Mouse (Mus musculus) hindbrain, embryonic 13.5 days (tissue): ENCODE data around the gene Smox. TPM values are rescaled to one million over a fixed set of nuclear protein-coding genes. Genes with fewer than 3 reads are reported as not detected.

Experiments
- ATAC-seq: fragments of 200-750 bp; cut with Nextera tagmentation; 2 replicates; pipeline ENCODE4 v1.8.0; 2017; ENCODE audit warnings: moderate TSS enrichment; ENCODE audit not compliant: low FRiP score
- H3K27ac ChIP-seq: fragments of 300-500 bp; sonication (generic); 2 replicates; pipeline ENCODE4 v1.5.1; 2015; ENCODE audit warnings: inconsistent platforms, mild to moderate bottlenecking, moderate library complexity
- H3K27me3 ChIP-seq: fragments of 300-500 bp; sonication (generic); 2 replicates; pipeline ENCODE4 v1.6.1; 2015; ENCODE audit warnings: mild to moderate bottlenecking, inconsistent platforms
- H3K36me3 ChIP-seq: fragments of 300-500 bp; sonication (generic); 2 replicates; pipeline ENCODE4 v1.6.1; 2015; ENCODE audit warnings: mild to moderate bottlenecking, inconsistent platforms
- H3K4me1 ChIP-seq: fragments of 300-500 bp; sonication (generic); replicated peaks from 2 replicates; pipeline ENCODE4 v1.6.1; 2015; ENCODE audit warnings: inconsistent platforms
- H3K4me2 ChIP-seq: fragments of 300-500 bp; sonication (generic); 2 replicates; pipeline ENCODE4 v1.6.1; 2015; ENCODE audit warnings: inconsistent platforms, mild to moderate bottlenecking, moderate library complexity
- H3K4me3 ChIP-seq: fragments of 300-500 bp; sonication (generic); 2 replicates; pipeline ENCODE4 v1.5.1; 2015; ENCODE audit warnings: mild to moderate bottlenecking, inconsistent platforms
- H3K9ac ChIP-seq: fragments of 300-500 bp; sonication (generic); 2 replicates; pipeline ENCODE4 v1.6.1; 2015; ENCODE audit warnings: mild to moderate bottlenecking, inconsistent platforms
- H3K9me3 ChIP-seq: fragments of 300-500 bp; sonication (generic); 2 replicates; pipeline ENCODE4 v1.6.1; 2016; ENCODE audit warnings: inconsistent platforms
- WGBS: fragments of 180-500 bp; shearing (Covaris S2); methylation state at CpG from one replicate; pipeline ENCODE4 v1.1.7; 2015; 5-methylcytosine and 5-hydroxymethylcytosine counted together
- polyA plus RNA-seq: library from polyadenylated mRNA; unstranded; fragments of >200 nt; fragmentation: Nextera tagmentation; extraction: Ambion mirVana; gene quantifications from 2 replicates; pipeline ENCODE4 v1.2.1, GENCODE M21; 2015

The Smox gene
- polyA plus RNA-seq, 1 experiment from 2014 or later = 47.9 TPM

- no peak for ATAC-seq
- Histone ChIP-seq H3K27ac (no peak overlapping the region), H3K9ac (no peak overlapping the region), H3K4me3 (no peak overlapping the region), H3K27me3 (peaks cover 75% of the 10 kb centered on the region), H3K4me1 (peaks cover 21% of the 10 kb centered on the region), H3K4me2 (no peak overlapping the region), H3K36me3 (no peaks in the 10 kb centered on the region), H3K9me3 (no peaks in the 10 kb centered on the region)
- 87% methylated on average over 5 of the region's 5 CpGs for WGBS
Observed at GRCm38 (mm10) chr2:131549090-131549489, 57.8 kb downstream of the Smox start.

GRCm38 (mm10) chr2:131550474-131550873 lies 59.2 kb downstream of the Smox start:
- H3K27me3 ChIP-seq = peaks cover 86% of the 10 kb centered on the region
- 77% methylated on average over 2 of the region's 2 CpGs for WGBS
- H3K36me3 ChIP-seq = no peaks in the 10 kb centered on the region
- H3K9me3 ChIP-seq = no peaks in the 10 kb centered on the region
- ATAC-seq = no peak
- H3K4me3 ChIP-seq = no peak overlapping the region
- H3K27ac ChIP-seq = no peak overlapping the region
- peaks cover 21% of the 10 kb centered on the region for H3K4me1 ChIP-seq
- no peak overlapping the region for H3K9ac ChIP-seq
- H3K4me2 ChIP-seq = no peak overlapping the region

GRCm38 (mm10) chr2:131550906-131551305 lies 59.6 kb downstream of the Smox start:
- Histone ChIP-seq H3K4me1 (peaks cover 17% of the 10 kb centered on the region), H3K4me3 (no peak overlapping the region), H3K9ac (no peak overlapping the region), H3K36me3 (no peaks in the 10 kb centered on the region), H3K27me3 (peaks cover 81% of the 10 kb centered on the region), H3K27ac (no peak overlapping the region), H3K9me3 (no peaks in the 10 kb centered on the region), H3K4me2 (no peak overlapping the region)
- no peak for ATAC-seq
- WGBS = 58% methylated on average over 2 of the region's 2 CpGs

- no peak for ATAC-seq
- no peak overlapping the region for H3K9ac ChIP-seq
- H3K9me3 ChIP-seq = no peaks in the 10 kb centered on the region
- no peak overlapping the region for H3K27ac ChIP-seq
- no peak overlapping the region for H3K4me3 ChIP-seq
- peaks cover 6% of the 10 kb centered on the region for H3K4me1 ChIP-seq
- H3K27me3 ChIP-seq = peaks cover 81% of the 10 kb centered on the region
- H3K36me3 ChIP-seq = no peaks in the 10 kb centered on the region
- WGBS = 60% methylated on average over 7 of the region's 7 CpGs
- no peak overlapping the region for H3K4me2 ChIP-seq
Observed at GRCm38 (mm10) chr2:131551701-131552620, 60.7 kb downstream of the Smox start.

- WGBS = 28% methylated on average over 9 of the region's 9 CpGs
- Histone ChIP-seq H3K9ac (no peak overlapping the region), H3K36me3 (no peaks in the 10 kb centered on the region), H3K27ac (no peak overlapping the region), H3K4me3 (no peak overlapping the region), H3K4me1 (peaks cover 5% of the 10 kb centered on the region; the same call in 1 of the 2 replicates), H3K27me3 (peaks cover 81% of the 10 kb centered on the region), H3K9me3 (no peaks in the 10 kb centered on the region), H3K4me2 (no peak overlapping the region)
- ATAC-seq = no peak
Observed at GRCm38 (mm10) chr2:131552736-131553400, 61.6 kb downstream of the Smox start.

GRCm38 (mm10) chr2:131557896-131558295 lies 66.6 kb downstream of the Smox start:
- Histone ChIP-seq H3K36me3 (no peaks in the 10 kb centered on the region), H3K27ac (no peak overlapping the region), H3K27me3 (peaks cover 88% of the 10 kb centered on the region), H3K4me3 (no peak overlapping the region), H3K4me1 (peaks cover 16% of the 10 kb centered on the region), H3K9ac (no peak overlapping the region), H3K9me3 (no peaks in the 10 kb centered on the region), H3K4me2 (no peak overlapping the region)
- ATAC-seq = no peak
- 88% methylated on average over 2 of the region's 2 CpGs for WGBS

GRCm38 (mm10) chr2:131560205-131560919 lies 69.1 kb downstream of the Smox start:
- peaks cover 94% of the 10 kb centered on the region for H3K27me3 ChIP-seq
- 55% methylated on average over 2 of the region's 2 CpGs for WGBS
- H3K9me3 ChIP-seq = no peaks in the 10 kb centered on the region
- peaks cover 19% of the 10 kb centered on the region for H3K4me1 ChIP-seq
- H3K36me3 ChIP-seq = no peaks in the 10 kb centered on the region
- no peak overlapping the region for H3K9ac ChIP-seq
- H3K4me3 ChIP-seq = no peak overlapping the region
- ATAC-seq = no peak
- no peak overlapping the region for H3K4me2 ChIP-seq
- no peak overlapping the region for H3K27ac ChIP-seq

- peak overlapping the region; percentile 52 for H3K4me3 ChIP-seq
- peaks cover 19% of the 10 kb centered on the region for H3K4me1 ChIP-seq
- no peaks in the 10 kb centered on the region for H3K9me3 ChIP-seq
- peaks cover 97% of the 10 kb centered on the region for H3K27me3 ChIP-seq
- ATAC-seq = 0 out of 2 replicates have a peak, but pooled peaks have one; percentile 18
- no peaks in the 10 kb centered on the region for H3K36me3 ChIP-seq
- H3K9ac ChIP-seq = no peak overlapping the region
- H3K27ac ChIP-seq = no peak overlapping the region
- WGBS = 4% methylated on average over 33 of the region's 33 CpGs
- peak overlapping the region; percentile 78 for H3K4me2 ChIP-seq
Observed at GRCm38 (mm10) chr2:131561344-131561870, 70.1 kb downstream of the Smox start.

GRCm38 (mm10) chr2:131561891-131562585 lies 70.7 kb downstream of the Smox start, which contains the start of gene Adra1d:
Gene Adra1d, minus strand, starts transcription at chr2:131562283.
- H3K9me3 ChIP-seq = no peaks in the 10 kb centered on the region
- H3K4me3 ChIP-seq = peak within 1 kb of the TSS; percentile 52
- no peaks in the 10 kb centered on the region for H3K36me3 ChIP-seq
- H3K4me1 ChIP-seq = peaks cover 19% of the 10 kb centered on the region
- H3K27ac ChIP-seq = no peak within 1 kb of the TSS
- H3K27me3 ChIP-seq = peaks cover 91% of the 10 kb centered on the region
- under 1% methylated on average over 70 of the region's 82 CpGs for WGBS
- ATAC-seq = peak; percentile 62
- peak within 1 kb of the TSS; percentile 78 for H3K4me2 ChIP-seq
- peak within 1 kb of the TSS; percentile 66 for H3K9ac ChIP-seq

- no peaks in the 10 kb centered on the region for H3K9me3 ChIP-seq
- H3K4me2 ChIP-seq = peak overlapping the region; percentile 78
- peaks cover 19% of the 10 kb centered on the region for H3K4me1 ChIP-seq
- H3K27me3 ChIP-seq = peaks cover 84% of the 10 kb centered on the region
- 1% methylated on average over 30 of the region's 30 CpGs for WGBS
- H3K27ac ChIP-seq = no peak overlapping the region
- peak overlapping the region; percentile 66 for H3K9ac ChIP-seq
- peak; percentile 63 for ATAC-seq
- no peaks in the 10 kb centered on the region for H3K36me3 ChIP-seq
- H3K4me3 ChIP-seq = peak overlapping the region; percentile 52
Observed at GRCm38 (mm10) chr2:131562586-131563122, 71.4 kb downstream of the Smox start.
